Mouse (Mus musculus) ES-E14 (cell line): ENCODE data around the gene Fcer1g. TPM values are rescaled to one million over a fixed set of nuclear protein-coding genes. Genes with fewer than 3 reads are reported as not detected.

ENCODE experiments used
- DNase-seq: peaks from one replicate; pipeline ENCODE4 v3.0.0-alpha.2; 2013; ENCODE audit warnings: low read depth, low spot score
- H3K27ac ChIP-seq: 2 replicates; pipeline ENCODE4 v1.5.1; 2012; ENCODE audit warnings: low read depth, mild to moderate bottlenecking, low read length, moderate library complexity, mixed read lengths; ENCODE audit not compliant: poor library complexity, insufficient read depth, severe bottlenecking
- H3K36me3 ChIP-seq: 2 replicates; pipeline ENCODE4 v1.6.1; 2012; ENCODE audit warnings: mild to moderate bottlenecking, low read length, moderate library complexity, mixed read lengths; ENCODE audit not compliant: control insufficient read depth, poor library complexity, insufficient read depth, severe bottlenecking
- H3K4me1 ChIP-seq, 2 experiments: fragments of 150-350 bp in 1 of 2; sonication (generic) in 1 of 2; 2 replicates each; pipeline ENCODE4 v1.6.1; 2012; ENCODE audit warnings: low read length in 2 of 2, mild to moderate bottlenecking in 1 of 2, mixed read lengths in 1 of 2; ENCODE audit not compliant: control insufficient read depth in 2 of 2, insufficient read depth in 2 of 2, poor library complexity in 1 of 2
- H3K4me3 ChIP-seq, 2 experiments: fragments of 150-350 bp in 1 of 2; sonication (generic) in 1 of 2; 2 replicates each; pipeline ENCODE4 v1.5.1; 2012; ENCODE audit warnings: low read length in 2 of 2, low read depth in 1 of 2, mild to moderate bottlenecking in 1 of 2, mixed read lengths in 1 of 2; ENCODE audit not compliant: insufficient read depth in 1 of 2, poor library complexity in 1 of 2, severe bottlenecking in 1 of 2
- H3K9ac ChIP-seq: 2 replicates; pipeline ENCODE4 v1.6.1; 2012; ENCODE audit warnings: low read depth, mild to moderate bottlenecking, low read length, mixed read lengths; ENCODE audit not compliant: poor library complexity, insufficient read depth, severe bottlenecking
- H3K9me3 ChIP-seq: fragments of 150-350 bp; sonication (generic); 2 replicates; pipeline ENCODE4 v1.6.1; 2012; ENCODE audit warnings: low read depth, mild to moderate bottlenecking, low read length; ENCODE audit not compliant: control insufficient read depth, insufficient read depth
- CHD2 ChIP-seq: IDR thresholded peaks from 2 replicates; pipeline ENCODE4 v1.6.1; 2014; ENCODE audit warnings: mild to moderate bottlenecking, low read depth, low read length, inconsistent platforms
- HCFC1 ChIP-seq: IDR thresholded peaks from 2 replicates; pipeline ENCODE4 v1.6.1; 2012; ENCODE audit warnings: low read length, inconsistent platforms, borderline replicate concordance; ENCODE audit not compliant: insufficient read depth
- MAFK ChIP-seq: IDR thresholded peaks from 2 replicates; pipeline ENCODE4 v1.6.1; 2014; ENCODE audit warnings: mild to moderate bottlenecking, low read depth, low read length, inconsistent platforms; ENCODE audit not compliant: insufficient read depth
- ZC3H11A ChIP-seq: IDR thresholded peaks from 2 replicates; pipeline ENCODE4 v1.6.1; 2012; ENCODE audit warnings: low read depth, mild to moderate bottlenecking, inconsistent platforms, low read length, borderline replicate concordance
- ZNF384 ChIP-seq: IDR thresholded peaks from 2 replicates; pipeline ENCODE4 v1.6.1; 2012; ENCODE audit warnings: low read depth, low read length, inconsistent platforms
- in situ Hi-C, 2 experiments: fragments of 600-800 bp; cut with MboI; formaldehyde crosslinking; loops; one replicate each; pipeline ENCODE4 v1.15.1; 2025; ENCODE audit warnings: low sequenced_read_pairs in 2 of 2, inconsistent platforms in 1 of 2; ENCODE audit not compliant: unreplicated experiment in 2 of 2
- total RNA-seq: library from RNA; depleted of rRNA; stranded (reverse); fragments of 300-350 nt; gene quantifications from 2 replicates; pipeline ENCODE4 v1.2.3, GENCODE M21; 2012

Gene Fcer1g
- total RNA-seq, 1 experiment, result 0.62 TPM

DNA sequence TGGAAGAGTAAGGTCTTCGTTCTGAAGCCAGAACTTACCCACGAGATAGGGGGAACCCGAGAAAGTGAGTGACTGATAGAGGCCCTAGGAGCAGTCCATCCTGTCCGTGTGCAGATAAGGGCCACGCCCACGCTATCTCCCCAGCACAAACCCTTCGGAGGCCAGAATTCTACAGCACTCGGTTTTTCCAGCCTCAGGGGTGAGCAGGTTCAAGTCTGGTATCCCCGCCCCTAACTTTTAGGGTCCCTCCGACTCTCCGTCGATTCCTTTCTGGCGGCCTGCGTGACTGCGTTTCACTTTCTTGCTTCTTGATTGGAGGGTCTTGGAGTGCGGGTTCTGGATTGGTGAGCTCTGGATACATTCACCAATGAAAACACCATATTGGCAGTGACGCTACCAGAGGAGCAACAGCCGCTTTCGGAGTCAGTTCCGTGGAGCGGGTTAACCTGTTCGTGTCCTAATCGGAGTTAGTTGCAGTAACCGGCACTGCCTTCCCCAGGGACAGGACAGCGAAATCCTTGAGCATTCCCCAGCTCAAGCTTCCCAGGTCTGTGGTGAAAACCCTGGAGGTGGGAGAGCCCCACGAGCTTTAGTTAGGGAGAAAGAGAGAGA is 46.9 kb upstream of the Fcer1g start, which contains the start of gene Ppox:
Gene Ppox, minus strand, starts transcription at position 271 of the 612 bp plus-strand sequence.
- peak within 1 kb of the TSS; percentile 68 to 83 for H3K4me3 ChIP-seq
- H3K9me3 ChIP-seq, result no peaks in the 10 kb centered on the region
- H3K4me1 ChIP-seq, result peaks cover 0 to 15% of the 10 kb centered on the region in 2 experiments; a peak in 1 of 4 replicates
- TF ChIP-seq CHD2, result no peak
- TF ChIP-seq MAFK, result no peak
- TF ChIP-seq ZC3H11A, result no peak
- TF ChIP-seq HCFC1, result no peak
- TF ChIP-seq ZNF384, result no peak
- H3K9ac ChIP-seq, result peak within 1 kb of the TSS; percentile 71
- peaks cover 30% of the 10 kb centered on the region for H3K36me3 ChIP-seq
- in situ Hi-C loops, result no loop called here
- DNase-seq, result peak; percentile 93
- peak within 1 kb of the TSS; percentile 14; the same call in 1 of the 2 replicates for H3K27ac ChIP-seq

DNA sequence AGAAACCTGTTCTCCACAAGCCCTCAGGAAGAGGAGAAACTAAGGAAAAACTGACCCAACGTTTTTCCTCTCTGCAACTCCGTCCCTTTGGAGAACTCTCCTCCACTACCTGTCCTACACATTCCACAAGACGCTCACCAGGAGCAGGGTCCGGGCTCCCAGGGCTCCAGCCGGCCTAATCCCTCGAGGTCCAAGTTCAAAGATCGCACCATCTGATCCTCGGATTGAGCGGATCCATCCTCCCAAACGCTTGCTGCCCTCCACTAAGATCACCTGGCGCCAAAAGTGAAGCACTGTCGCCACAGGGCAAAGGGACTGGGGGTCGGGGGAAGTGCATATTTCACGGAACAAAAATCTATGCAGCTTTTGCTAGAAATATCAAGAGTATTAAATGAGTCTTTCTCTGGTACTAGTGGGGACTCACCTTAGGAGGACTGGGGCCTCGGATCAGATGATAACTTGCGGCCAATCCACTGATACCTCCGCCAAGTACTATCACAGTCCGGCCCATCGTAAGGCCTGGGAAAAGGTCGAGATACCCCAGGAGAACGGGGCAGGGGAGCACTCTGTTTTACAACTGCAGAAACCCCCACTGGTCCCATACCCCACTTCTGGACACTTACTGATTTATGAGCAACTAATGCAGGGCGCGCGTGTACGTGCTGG is 46.2 kb upstream of the Fcer1g start:
- peak overlapping the region; percentile 65 for H3K9ac ChIP-seq
- H3K4me1 ChIP-seq, result peaks cover 0 to 11% of the 10 kb centered on the region in 2 experiments; a peak in 1 of 4 replicates
- peaks cover 32% of the 10 kb centered on the region for H3K36me3 ChIP-seq
- H3K4me3 ChIP-seq, result peak overlapping the region; percentile 63 to 71
- in situ Hi-C loops, result no loop called here
- TF ChIP-seq ZC3H11A (no peak), ZNF384 (no peak), MAFK (no peak), CHD2 (no peak)
- H3K27ac ChIP-seq, result no peak overlapping the region
- DNase-seq, result no peak
- H3K9me3 ChIP-seq, result no peaks in the 10 kb centered on the region

DNA sequence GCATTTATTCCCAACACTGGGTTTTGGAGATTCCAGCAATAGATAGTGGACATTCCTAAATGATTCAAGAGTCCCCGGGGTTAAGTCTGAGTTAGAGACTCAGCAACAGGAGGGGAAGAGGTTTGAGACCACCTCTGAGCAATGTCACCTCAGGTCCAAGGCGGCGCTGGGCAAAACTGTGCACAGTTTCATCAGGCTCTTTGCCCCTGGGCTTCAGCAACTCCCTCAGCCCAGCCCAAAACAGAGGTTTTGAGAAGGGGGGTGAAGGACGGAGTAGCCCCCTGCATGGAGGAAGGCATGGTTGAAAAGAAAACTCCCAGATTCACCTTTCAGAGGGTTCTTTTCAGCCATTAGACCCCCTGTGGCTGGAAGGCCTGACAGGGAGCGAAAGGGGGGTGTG is 45.6 kb upstream of the Fcer1g start:
- in situ Hi-C loops, result no loop called here
- no peak for DNase-seq
- no peak overlapping the region for H3K27ac ChIP-seq

DNA sequence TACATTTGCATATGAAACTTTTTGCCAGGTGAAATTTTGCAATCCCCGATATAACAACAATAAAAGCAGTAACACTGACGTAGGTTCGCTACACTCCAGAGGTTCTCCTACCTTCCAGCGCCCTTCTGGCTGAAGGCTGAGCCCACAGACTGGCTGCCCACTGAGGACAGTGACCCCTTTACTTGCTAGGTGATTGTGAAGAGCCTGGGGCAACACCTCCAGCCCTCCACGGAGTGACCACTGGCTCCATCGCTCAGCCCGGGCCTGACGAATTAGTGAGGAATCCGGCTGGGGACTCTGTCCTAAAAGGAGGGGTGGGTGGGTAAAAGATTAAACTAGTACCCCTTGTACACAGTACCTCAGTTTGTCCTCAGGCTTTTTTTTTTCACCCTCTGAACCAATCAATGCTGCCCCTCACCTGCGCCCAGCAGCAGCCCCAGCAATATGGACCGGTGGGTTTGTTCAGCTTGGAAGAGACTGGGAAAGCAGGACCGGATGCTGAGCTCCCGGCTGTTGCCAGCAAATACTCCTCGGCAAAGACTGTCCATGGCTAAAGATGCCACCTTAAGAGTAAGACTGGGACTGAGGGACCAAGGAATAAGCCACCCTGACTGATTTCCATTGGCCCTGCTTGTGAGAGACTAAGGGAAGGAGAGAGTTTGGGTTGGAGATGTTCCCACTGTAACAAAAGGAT is 45.0 kb upstream of the Fcer1g start:
- H3K27ac ChIP-seq, result no peak overlapping the region
- H3K36me3 ChIP-seq, result peaks cover 35% of the 10 kb centered on the region
- no peak for DNase-seq
- peaks cover 0 to 5% of the 10 kb centered on the region in 2 experiments; a peak in 1 of 4 replicates for H3K4me1 ChIP-seq
- H3K4me3 ChIP-seq, result no peak overlapping the region
- TF ChIP-seq ZNF384 (no peak), CHD2 (no peak), ZC3H11A (no peak), MAFK (no peak), HCFC1 (no peak)
- no peaks in the 10 kb centered on the region for H3K9me3 ChIP-seq
- no peak overlapping the region for H3K9ac ChIP-seq
- in situ Hi-C loops, result no loop called here

More for the DNA sequence above, 45.6 kb upstream of the Fcer1g start:
- TF ChIP-seq ZNF384 (no peak), ZC3H11A (no peak), HCFC1 (no peak), MAFK (no peak), CHD2 (no peak)
- Histone ChIP-seq H3K36me3 (peaks cover 33% of the 10 kb centered on the region), H3K9me3 (no peaks in the 10 kb centered on the region), H3K4me3 (peak overlapping the region in 1 of 2 experiments; percentile 71; a peak in 3 of 4 replicates), H3K4me1 (peaks cover 0 to 8% of the 10 kb centered on the region in 2 experiments; a peak in 1 of 4 replicates), H3K9ac (peak overlapping the region; percentile 65; the same call in 1 of the 2 replicates)
